Mouse (Mus musculus): Measurements from ENCODE around the gene Ahr. TPM values are rescaled to one million over a fixed set of nuclear protein-coding genes. Genes with fewer than 3 reads are reported as not detected.

Gene Ahr
- total RNA-seq (2014; rRNA removed) (7.5 and 11.5 TPM in 2 replicates), polyA plus RNA-seq (2015; fragmentation: Nextera tagmentation; extraction: Ambion mirVana) (2.7 and 3.1 TPM in 2 replicates)

DNA sequence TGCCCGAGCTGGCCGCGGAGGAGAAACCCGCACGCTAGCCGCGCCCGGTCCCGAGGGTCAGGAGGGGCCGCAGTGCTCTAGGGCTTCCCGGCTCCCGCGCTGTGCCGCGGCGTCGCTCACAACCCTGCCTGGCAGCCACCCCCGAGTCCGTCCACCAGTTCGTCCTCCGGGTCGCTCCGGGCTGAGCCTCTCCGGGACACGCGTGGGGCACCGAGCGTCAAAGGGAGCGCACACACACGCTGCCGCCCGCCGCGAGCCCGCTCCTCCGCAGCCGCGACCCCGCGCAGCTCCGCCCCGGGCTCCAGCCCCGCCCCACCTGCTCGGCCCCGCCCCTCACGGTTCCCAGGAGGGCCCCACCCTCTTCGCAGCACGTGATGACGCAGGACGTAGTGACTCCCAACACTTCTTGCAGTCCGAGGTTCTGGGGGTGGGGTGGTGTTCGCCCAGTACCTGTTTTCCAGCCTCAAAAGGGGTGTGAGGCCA lies at the start of gene Ahr:
Gene Ahr (minus strand): TSS at position 285 of the 483 bp plus-strand sequence.
- Histone ChIP-seq H3K4me3 (ENCODE audit: low read length) (peak within 1 kb of the TSS; percentile 54), H3K9me3 (ENCODE audit: low read length) (no peaks in the 10 kb centered on the region), H3K4me1 (ENCODE audit: insufficient read depth, low read length) (no peaks in the 10 kb centered on the region), H3K27me3 (ENCODE audit: insufficient read depth, low read length) (no peaks in the 10 kb centered on the region), H3K27ac (peak within 1 kb of the TSS; percentile 65), H3K4me2 (ENCODE audit: low read depth, low read length) (peak within 1 kb of the TSS; percentile 69), H3K9ac (replicated peaks; ENCODE audit: low read length) (peak within 1 kb of the TSS; percentile 64), H3K36me3 (ENCODE audit: insufficient read depth, low read length) (no peaks in the 10 kb centered on the region)
- DNase-seq (ENCODE audit: low spot score) (peak; percentile 86), ATAC-seq (peak; percentile 97)
- no peak for TF ChIP-seq CTCF (IDR thresholded peaks at IDR 0.05; ENCODE audit: low read depth)
- WGBS, result under 1% methylated on average over 40 of the region's 52 CpGs

DNA sequence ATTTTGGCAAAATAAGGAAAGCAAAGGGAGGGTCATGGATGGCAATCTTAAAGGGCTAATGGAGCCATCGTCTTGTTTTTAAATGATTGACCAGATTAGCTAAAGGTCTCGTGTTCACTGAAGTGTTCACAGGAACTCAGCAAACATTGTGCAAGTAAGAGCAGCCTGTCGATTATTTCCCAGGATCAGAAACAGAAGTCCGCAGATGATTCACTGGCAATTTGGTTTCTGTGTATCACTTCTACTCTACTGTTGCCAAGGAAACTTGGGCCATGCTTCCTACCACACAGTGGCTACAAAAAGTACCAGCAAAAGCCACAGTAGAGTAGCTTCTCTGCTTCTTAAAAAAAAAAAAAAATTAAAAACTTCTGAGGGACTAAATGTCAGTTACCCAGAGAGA lies 44.0 kb upstream of the Ahr start:
- no peak for TF ChIP-seq CTCF (IDR thresholded peaks at IDR 0.05; ENCODE audit: low read depth)
- Histone ChIP-seq H3K36me3 (ENCODE audit: insufficient read depth, low read length) (no peaks in the 10 kb centered on the region), H3K9me3 (ENCODE audit: low read length) (no peaks in the 10 kb centered on the region), H3K9ac (replicated peaks; ENCODE audit: low read length) (no peak overlapping the region), H3K4me1 (ENCODE audit: insufficient read depth, low read length) (no peaks in the 10 kb centered on the region), H3K27ac (no peak overlapping the region), H3K27me3 (ENCODE audit: insufficient read depth, low read length) (no peaks in the 10 kb centered on the region), H3K4me3 (ENCODE audit: low read length) (no peak overlapping the region), H3K4me2 (ENCODE audit: low read depth, low read length) (no peak overlapping the region)
- ATAC-seq (no peak), DNase-seq (ENCODE audit: low spot score) (no peak)
- WGBS, result 82% methylated on average over 4 of the region's 4 CpGs

- Histone ChIP-seq H3K9ac (replicated peaks; ENCODE audit: low read length) (no peak overlapping the region), H3K4me3 (ENCODE audit: low read length) (no peak overlapping the region), H3K4me1 (ENCODE audit: insufficient read depth, low read length) (no peaks in the 10 kb centered on the region), H3K4me2 (ENCODE audit: low read depth, low read length) (no peak overlapping the region), H3K9me3 (ENCODE audit: low read length) (no peaks in the 10 kb centered on the region), H3K27ac (no peak overlapping the region), H3K27me3 (ENCODE audit: insufficient read depth, low read length) (no peaks in the 10 kb centered on the region), H3K36me3 (ENCODE audit: insufficient read depth, low read length) (no peaks in the 10 kb centered on the region)
- 85% methylated on average over 4 of the region's 4 CpGs for WGBS
- no peak for ATAC-seq
- no peak for TF ChIP-seq CTCF (IDR thresholded peaks at IDR 0.05; ENCODE audit: low read depth)
- DNase-seq (ENCODE audit: low spot score), result no peak
Observed at GRCm38 (mm10) chr12:35576107-35576506, 41.3 kb upstream of the Ahr start.

DNA sequence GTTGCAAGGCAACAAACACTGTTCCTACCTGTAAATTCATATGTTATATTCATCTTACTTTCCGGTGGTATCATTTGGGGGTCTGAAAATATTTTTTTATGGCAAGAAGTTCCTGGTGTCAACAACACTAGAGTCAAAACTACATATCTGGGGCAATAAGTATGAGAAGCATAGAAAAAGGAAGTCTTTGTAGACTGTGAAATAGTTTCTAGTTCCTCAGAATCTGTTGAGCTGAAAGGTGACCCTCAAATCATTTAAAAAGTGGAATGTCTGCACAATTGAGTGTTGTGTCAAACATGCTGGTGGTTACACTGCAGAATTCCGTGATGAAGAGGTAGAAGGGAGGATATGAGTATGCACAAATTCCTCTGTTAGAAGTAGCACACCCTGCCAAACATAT lies 38.9 kb upstream of the Ahr start:
- no peak for TF ChIP-seq CTCF (IDR thresholded peaks at IDR 0.05; ENCODE audit: low read depth)
- WGBS, result 85% methylated on average over 2 of the region's 2 CpGs
- Histone ChIP-seq H3K9me3 (ENCODE audit: low read length) (no peaks in the 10 kb centered on the region), H3K4me3 (ENCODE audit: low read length) (no peak overlapping the region), H3K27ac (no peak overlapping the region), H3K27me3 (ENCODE audit: insufficient read depth, low read length) (no peaks in the 10 kb centered on the region), H3K4me1 (ENCODE audit: insufficient read depth, low read length) (no peaks in the 10 kb centered on the region), H3K4me2 (ENCODE audit: low read depth, low read length) (no peak overlapping the region), H3K36me3 (ENCODE audit: insufficient read depth, low read length) (no peaks in the 10 kb centered on the region), H3K9ac (replicated peaks; ENCODE audit: low read length) (no peak overlapping the region)
- ATAC-seq (no peak), DNase-seq (ENCODE audit: low spot score) (no peak)

DNA sequence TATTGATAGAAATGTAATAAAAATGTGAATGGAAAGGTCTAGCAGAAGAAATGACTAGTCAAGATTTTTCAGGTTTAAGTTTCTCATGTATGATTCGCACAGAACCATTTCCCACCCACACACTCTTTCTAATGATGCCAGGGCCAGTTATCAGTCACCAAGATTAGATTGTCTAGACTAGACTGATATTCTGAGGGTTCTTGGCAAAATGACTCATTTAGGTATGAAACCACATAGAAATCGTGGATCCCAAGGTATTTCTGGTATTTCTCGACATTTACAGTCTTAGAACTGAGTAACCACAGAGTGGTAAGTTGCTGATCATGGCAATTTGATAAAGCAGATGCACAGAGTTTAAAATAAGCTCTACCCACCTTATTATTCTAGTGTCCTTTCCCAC lies 28.0 kb upstream of the Ahr start:
- H3K4me2 ChIP-seq (ENCODE audit: low read depth, low read length), result no peak overlapping the region
- no peak overlapping the region for H3K4me3 ChIP-seq (ENCODE audit: low read length)
- no peaks in the 10 kb centered on the region for H3K36me3 ChIP-seq (ENCODE audit: insufficient read depth, low read length)
- H3K27ac ChIP-seq, result no peak overlapping the region
- no peaks in the 10 kb centered on the region for H3K9me3 ChIP-seq (ENCODE audit: low read length)
- H3K9ac ChIP-seq (replicated peaks; ENCODE audit: low read length), result no peak overlapping the region
- WGBS, result 91% methylated on average over 3 of the region's 3 CpGs
- H3K27me3 ChIP-seq (ENCODE audit: insufficient read depth, low read length), result no peaks in the 10 kb centered on the region
- ATAC-seq (no peak), DNase-seq (ENCODE audit: low spot score) (no peak)
- no peaks in the 10 kb centered on the region for H3K4me1 ChIP-seq (ENCODE audit: insufficient read depth, low read length)
- no peak for TF ChIP-seq CTCF (IDR thresholded peaks at IDR 0.05; ENCODE audit: low read depth)

DNA sequence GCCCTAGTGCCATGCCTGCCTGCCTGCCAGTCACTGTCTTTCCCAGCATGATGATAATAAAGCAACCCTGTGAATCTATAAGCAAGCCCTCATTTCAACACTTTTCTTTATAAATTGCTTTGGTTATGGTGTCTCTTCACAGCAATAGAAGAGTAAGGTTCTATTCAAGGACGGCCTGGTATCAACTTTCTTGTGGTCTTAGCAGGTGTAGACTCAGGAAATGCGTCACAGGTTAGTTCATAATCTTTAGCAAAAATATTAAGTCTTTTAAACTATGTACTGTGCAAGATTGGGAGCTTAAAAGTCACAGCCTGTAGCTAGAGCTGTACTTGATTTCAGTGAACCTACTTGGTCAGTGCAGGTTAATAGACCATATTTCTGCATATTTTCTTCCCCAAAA lies 24.0 kb upstream of the Ahr start:
- no peaks in the 10 kb centered on the region for H3K9me3 ChIP-seq (ENCODE audit: low read length)
- no peaks in the 10 kb centered on the region for H3K36me3 ChIP-seq (ENCODE audit: insufficient read depth, low read length)
- H3K27ac ChIP-seq, result no peak overlapping the region
- DNase-seq (ENCODE audit: low spot score) (no peak), ATAC-seq (no peak)
- H3K4me1 ChIP-seq (ENCODE audit: insufficient read depth, low read length), result no peaks in the 10 kb centered on the region
- H3K4me3 ChIP-seq (ENCODE audit: low read length), result no peak overlapping the region
- no peak for TF ChIP-seq CTCF (IDR thresholded peaks at IDR 0.05; ENCODE audit: low read depth)
- 87% methylated on average over 2 of the region's 2 CpGs for WGBS
- no peak overlapping the region for H3K4me2 ChIP-seq (ENCODE audit: low read depth, low read length)
- H3K27me3 ChIP-seq (ENCODE audit: insufficient read depth, low read length), result no peaks in the 10 kb centered on the region
- no peak overlapping the region for H3K9ac ChIP-seq (replicated peaks; ENCODE audit: low read length)

DNA sequence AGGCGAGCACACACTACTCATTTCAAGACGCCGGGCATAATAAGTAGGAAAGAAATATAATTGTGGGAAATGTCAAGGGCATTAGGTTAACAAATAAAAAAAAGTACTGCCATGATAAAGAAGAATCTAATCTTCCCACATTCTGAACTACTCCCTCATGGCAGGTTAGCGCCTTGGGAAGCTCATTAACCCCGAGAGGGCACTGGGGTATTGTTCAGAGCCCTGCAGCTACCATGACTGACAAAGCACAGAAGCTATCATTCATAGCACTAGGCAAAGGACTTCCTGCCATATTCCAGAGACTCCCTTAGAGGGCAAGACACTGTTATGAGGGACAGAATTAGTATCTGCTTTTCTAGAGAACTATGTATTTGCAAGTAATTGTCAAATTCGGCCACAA lies 21.1 kb upstream of the Ahr start:
- H3K9ac ChIP-seq (replicated peaks; ENCODE audit: low read length), result no peak overlapping the region
- ATAC-seq (no peak), DNase-seq (ENCODE audit: low spot score) (no peak)
- no peak for TF ChIP-seq CTCF (IDR thresholded peaks at IDR 0.05; ENCODE audit: low read depth)
- no peak overlapping the region for H3K4me2 ChIP-seq (ENCODE audit: low read depth, low read length)
- H3K4me3 ChIP-seq (ENCODE audit: low read length), result no peak overlapping the region
- 61% methylated on average over 6 of the region's 6 CpGs for WGBS
- H3K27ac ChIP-seq, result no peak overlapping the region
- H3K27me3 ChIP-seq (ENCODE audit: insufficient read depth, low read length), result no peaks in the 10 kb centered on the region
- no peaks in the 10 kb centered on the region for H3K4me1 ChIP-seq (ENCODE audit: insufficient read depth, low read length)
- no peaks in the 10 kb centered on the region for H3K9me3 ChIP-seq (ENCODE audit: low read length)
- no peaks in the 10 kb centered on the region for H3K36me3 ChIP-seq (ENCODE audit: insufficient read depth, low read length)

All from hindbrain, postnatal 0 days (tissue).